Mouse (Mus musculus): ENCODE measurements around the gene Gm29797.
A peak's percentile ranks its signal among the peaks of the same experiment; 100 is the strongest.

Gm29797 gene

GRCm38 (mm10) chr2:181656734-181657133, at the start of gene Gm29797:
Gm29797 (plus strand) TSS chr2:181657034.
- no peak for DNase-seq (ENCODE audit: low spot score)

GRCm38 (mm10) chr2:181618761-181619495, 37.9 kb upstream of the Gm29797 start:
- no peak for DNase-seq (ENCODE audit: low spot score)

GRCm38 (mm10) chr2:181623401-181623800, 33.4 kb upstream of the Gm29797 start:
- DNase-seq (ENCODE audit: low spot score): no peak

- DNase-seq (ENCODE audit: low spot score): no peak
Observed at GRCm38 (mm10) chr2:181628471-181628870, 28.4 kb upstream of the Gm29797 start.

GRCm38 (mm10) chr2:181632624-181633023, 24.2 kb upstream of the Gm29797 start:
- no peak for DNase-seq (ENCODE audit: low spot score)

- DNase-seq (ENCODE audit: low spot score): no peak
Observed at GRCm38 (mm10) chr2:181635865-181636264, 21.0 kb upstream of the Gm29797 start.

GRCm38 (mm10) chr2:181644361-181644760, 12.5 kb upstream of the Gm29797 start:
- peak; percentile 60 for DNase-seq (ENCODE audit: low spot score)

GRCm38 (mm10) chr2:181645666-181646065, 11.2 kb upstream of the Gm29797 start:
- DNase-seq (ENCODE audit: low spot score): no peak

- no peak for DNase-seq (ENCODE audit: low spot score)
Observed at GRCm38 (mm10) chr2:181646626-181647472, 10.0 kb upstream of the Gm29797 start.

- no peak for DNase-seq (ENCODE audit: low spot score)
Observed at GRCm38 (mm10) chr2:181648926-181649325, 7.9 kb upstream of the Gm29797 start.

- no peak for DNase-seq (ENCODE audit: low spot score)
Observed at GRCm38 (mm10) chr2:181653065-181653464, 3.8 kb upstream of the Gm29797 start.

GRCm38 (mm10) chr2:181653523-181653922, 3.3 kb upstream of the Gm29797 start:
- DNase-seq (ENCODE audit: low spot score): no peak

- no peak for DNase-seq (ENCODE audit: low spot score)
Observed at GRCm38 (mm10) chr2:181657441-181657840, 607 bp downstream of the Gm29797 start.

GRCm38 (mm10) chr2:181658528-181658927, 1.7 kb downstream of the Gm29797 start:
- no peak for DNase-seq (ENCODE audit: low spot score)

- no peak for DNase-seq (ENCODE audit: low spot score)
Observed at GRCm38 (mm10) chr2:181658930-181659555, 2.2 kb downstream of the Gm29797 start.

- peak; percentile 52 for DNase-seq (ENCODE audit: low spot score)
Observed at GRCm38 (mm10) chr2:181659609-181660055, 2.8 kb downstream of the Gm29797 start.

- no peak for DNase-seq (ENCODE audit: low spot score)
Observed at GRCm38 (mm10) chr2:181662620-181663297, 5.9 kb downstream of the Gm29797 start.

GRCm38 (mm10) chr2:181663298-181663630, 6.4 kb downstream of the Gm29797 start:
- no peak for DNase-seq (ENCODE audit: low spot score)

GRCm38 (mm10) chr2:181670285-181670912, 13.6 kb downstream of the Gm29797 start:
- DNase-seq (ENCODE audit: low spot score): no peak

- DNase-seq (ENCODE audit: low spot score): no peak
Observed at GRCm38 (mm10) chr2:181670913-181671311, 14.1 kb downstream of the Gm29797 start.

- no peak for DNase-seq (ENCODE audit: low spot score)
Observed at GRCm38 (mm10) chr2:181671326-181671725, 14.5 kb downstream of the Gm29797 start, which contains the start of gene Sox18. Sox18 (minus strand) TSS chr2:181671640.

GRCm38 (mm10) chr2:181671984-181672383, 15.2 kb downstream of the Gm29797 start:
- no peak for DNase-seq (ENCODE audit: low spot score)
